Mouse (Mus musculus) midbrain, embryonic 11.5 days (tissue): ENCODE results near the gene Otop2. TPM values are rescaled to one million over a fixed set of nuclear protein-coding genes. Genes with fewer than 3 reads are reported as not detected.

Experiments used
- ATAC-seq: fragments of 200-750 bp; cut with Nextera tagmentation; 2 replicates; pipeline ENCODE4 v1.8.0; 2017; ENCODE audit warnings: moderate TSS enrichment, moderate library complexity; ENCODE audit not compliant: low FRiP score
- DNase-seq: peaks from one replicate; pipeline ENCODE4 v3.0.0; 2015; ENCODE audit warnings: low spot score; ENCODE audit errors: missing footprints
- H3K27ac ChIP-seq: fragments of 300-500 bp; sonication (generic); 2 replicates; pipeline ENCODE4 v1.5.1; 2014; ENCODE audit warnings: low read depth, low read length
- H3K27me3 ChIP-seq: fragments of 300-500 bp; sonication (generic); 2 replicates; pipeline ENCODE4 v1.6.1; 2014; ENCODE audit warnings: mild to moderate bottlenecking, low read length, moderate library complexity, mixed read lengths; ENCODE audit not compliant: control insufficient read depth, insufficient read depth
- H3K36me3 ChIP-seq: fragments of 300-500 bp; sonication (generic); 2 replicates; pipeline ENCODE4 v1.6.1; 2014; ENCODE audit warnings: mild to moderate bottlenecking, low read length, moderate library complexity, mixed read lengths; ENCODE audit not compliant: control insufficient read depth, insufficient read depth
- H3K4me1 ChIP-seq: fragments of 300-500 bp; sonication (generic); 2 replicates; pipeline ENCODE4 v1.6.1; 2014; ENCODE audit warnings: low read length; ENCODE audit not compliant: control insufficient read depth, insufficient read depth
- H3K4me2 ChIP-seq: fragments of 300-500 bp; sonication (generic); 2 replicates; pipeline ENCODE4 v1.6.1; 2014; ENCODE audit warnings: mild to moderate bottlenecking, moderate library complexity
- H3K4me3 ChIP-seq: fragments of 300-500 bp; sonication (generic); 2 replicates; pipeline ENCODE4 v1.5.1; 2014; ENCODE audit warnings: low read depth, low read length
- H3K9ac ChIP-seq: fragments of 300-500 bp; sonication (generic); 2 replicates; pipeline ENCODE4 v1.6.1; 2014; ENCODE audit warnings: low read length
- H3K9me3 ChIP-seq: fragments of 300-500 bp; sonication (generic); 2 replicates; pipeline ENCODE4 v1.6.1; 2016; ENCODE audit warnings: low read length; ENCODE audit not compliant: control insufficient read depth
- WGBS: fragments of 180-500 bp; shearing (Covaris S2); extraction: QIAGEN DNeasy Blood & Tissue Kit; methylation state at CpG from one replicate; pipeline ENCODE4 v1.1.7; 2014; 5-methylcytosine and 5-hydroxymethylcytosine counted together
- polyA plus RNA-seq: library from polyadenylated mRNA; unstranded; fragments of >200 nt; fragmentation: Nextera tagmentation; extraction: Ambion mirVana; gene quantifications from 2 replicates; pipeline ENCODE4 v1.2.1, GENCODE M21; 2014

The Otop2 gene
- polyA plus RNA-seq, 1 experiment from 2014 or later = not detected

- H3K27ac ChIP-seq = no peak overlapping the region
- no peak for DNase-seq
These were observed 16.4 kb downstream of the Otop2 start for GRCm38 (mm10) chr11:115323354-115323753.

GRCm38 (mm10) chr11:115326730-115327129 lies 19.8 kb downstream of the Otop2 start:
- no peak for DNase-seq
- H3K27ac ChIP-seq = no peak overlapping the region
- no peak overlapping the region for H3K4me3 ChIP-seq
- H3K36me3 ChIP-seq = no peaks in the 10 kb centered on the region
- H3K9me3 ChIP-seq = no peaks in the 10 kb centered on the region
- ATAC-seq = no peak
- H3K4me1 ChIP-seq = no peaks in the 10 kb centered on the region
- H3K27me3 ChIP-seq = peaks cover 28% of the 10 kb centered on the region
- H3K4me2 ChIP-seq = no peak overlapping the region
- H3K9ac ChIP-seq = no peak overlapping the region
- WGBS = 82% methylated on average over 7 of the region's 7 CpGs

More at GRCm38 (mm10) chr11:115323354-115323753, 16.4 kb downstream of the Otop2 start:
- ATAC-seq = no peak
- WGBS = 21% methylated on average over 32 of the region's 32 CpGs
- peaks cover 61% of the 10 kb centered on the region for H3K27me3 ChIP-seq
- peaks cover 6% of the 10 kb centered on the region for H3K4me1 ChIP-seq
- H3K4me3 ChIP-seq = no peak overlapping the region
- H3K9ac ChIP-seq = no peak overlapping the region
- H3K4me2 ChIP-seq = no peak overlapping the region
- no peaks in the 10 kb centered on the region for H3K9me3 ChIP-seq
- H3K36me3 ChIP-seq = no peaks in the 10 kb centered on the region

GRCm38 (mm10) chr11:115329339-115329738 lies 22.4 kb downstream of the Otop2 start:
- 69% methylated on average over 15 of the region's 15 CpGs for WGBS
- Histone ChIP-seq H3K27ac (no peak overlapping the region), H3K27me3 (peaks cover 9% of the 10 kb centered on the region), H3K4me3 (no peak overlapping the region), H3K4me1 (no peaks in the 10 kb centered on the region; the same call in 1 of the 2 replicates), H3K9me3 (no peaks in the 10 kb centered on the region), H3K36me3 (no peaks in the 10 kb centered on the region), H3K9ac (no peak overlapping the region), H3K4me2 (no peak overlapping the region)
- DNase-seq = no peak
- ATAC-seq = no peak

GRCm38 (mm10) chr11:115334531-115334930 lies 27.6 kb downstream of the Otop2 start, which contains the start of gene Otop3:
Gene Otop3 (plus strand): TSS chr11:115334731.
- no peak for ATAC-seq
- WGBS = 5% methylated on average over 29 of the region's 29 CpGs
- no peaks in the 10 kb centered on the region for H3K9me3 ChIP-seq
- H3K27ac ChIP-seq = no peak within 1 kb of the TSS
- H3K4me3 ChIP-seq = peak within 1 kb of the TSS; percentile 16; the same call in 1 of the 2 replicates
- H3K36me3 ChIP-seq = no peaks in the 10 kb centered on the region
- H3K4me1 ChIP-seq = peaks cover 5% of the 10 kb centered on the region
- H3K27me3 ChIP-seq = peaks cover 21% of the 10 kb centered on the region
- peak within 1 kb of the TSS; percentile 45; the same call in 1 of the 2 replicates for H3K9ac ChIP-seq
- peak within 1 kb of the TSS; percentile 44 for H3K4me2 ChIP-seq
- DNase-seq = no peak

- H3K4me2 ChIP-seq = no peak overlapping the region
- no peak overlapping the region for H3K4me3 ChIP-seq
- ATAC-seq = no peak
- no peak overlapping the region for H3K27ac ChIP-seq
- peaks cover 21% of the 10 kb centered on the region for H3K27me3 ChIP-seq
- no peaks in the 10 kb centered on the region for H3K36me3 ChIP-seq
- 57% methylated on average over 12 of the region's 12 CpGs for WGBS
- no peak for DNase-seq
- no peaks in the 10 kb centered on the region for H3K9me3 ChIP-seq
- H3K9ac ChIP-seq = no peak overlapping the region
- H3K4me1 ChIP-seq = peaks cover 5% of the 10 kb centered on the region
These were observed 28.3 kb downstream of the Otop2 start for GRCm38 (mm10) chr11:115335223-115335622.

- peaks cover 21% of the 10 kb centered on the region for H3K27me3 ChIP-seq
- no peak for DNase-seq
These were observed 29.2 kb downstream of the Otop2 start for GRCm38 (mm10) chr11:115336115-115336514.

GRCm38 (mm10) chr11:115337350-115337749 lies 30.4 kb downstream of the Otop2 start:
- no peaks in the 10 kb centered on the region for H3K36me3 ChIP-seq
- 66% methylated on average over 3 of the region's 3 CpGs for WGBS
- no peak for ATAC-seq
- peaks cover 5% of the 10 kb centered on the region for H3K4me1 ChIP-seq
- H3K9ac ChIP-seq = no peak overlapping the region
- no peak overlapping the region for H3K4me2 ChIP-seq
- no peak overlapping the region for H3K27ac ChIP-seq
- H3K4me3 ChIP-seq = no peak overlapping the region
- DNase-seq = no peak
- H3K27me3 ChIP-seq = peaks cover 21% of the 10 kb centered on the region
- H3K9me3 ChIP-seq = no peaks in the 10 kb centered on the region

More at GRCm38 (mm10) chr11:115336115-115336514, 29.2 kb downstream of the Otop2 start:
- no peaks in the 10 kb centered on the region for H3K9me3 ChIP-seq
- WGBS = 15% methylated on average over 6 of the region's 6 CpGs
- no peak overlapping the region for H3K27ac ChIP-seq
- no peak for ATAC-seq
- H3K9ac ChIP-seq = no peak overlapping the region
- H3K36me3 ChIP-seq = no peaks in the 10 kb centered on the region
- peaks cover 5% of the 10 kb centered on the region for H3K4me1 ChIP-seq
- H3K4me2 ChIP-seq = no peak overlapping the region
- no peak overlapping the region for H3K4me3 ChIP-seq

- H3K9ac ChIP-seq = no peak overlapping the region
- no peaks in the 10 kb centered on the region for H3K9me3 ChIP-seq
- H3K4me3 ChIP-seq = no peak overlapping the region
- ATAC-seq (no peak), DNase-seq (no peak)
- WGBS = 62% methylated on average over 1 of the region's 1 CpGs
- H3K36me3 ChIP-seq = no peaks in the 10 kb centered on the region
- no peak overlapping the region for H3K4me2 ChIP-seq
- H3K27ac ChIP-seq = no peak overlapping the region
- H3K4me1 ChIP-seq = peaks cover 5% of the 10 kb centered on the region
- peaks cover 19% of the 10 kb centered on the region for H3K27me3 ChIP-seq
These were observed 30.9 kb downstream of the Otop2 start for GRCm38 (mm10) chr11:115337826-115338225.

GRCm38 (mm10) chr11:115341246-115341645 lies 34.3 kb downstream of the Otop2 start:
- Histone ChIP-seq H3K4me1 (no peaks in the 10 kb centered on the region), H3K27ac (no peak overlapping the region), H3K9me3 (no peaks in the 10 kb centered on the region), H3K9ac (no peak overlapping the region), H3K4me2 (no peak overlapping the region), H3K27me3 (peaks cover 3% of the 10 kb centered on the region; the same call in 1 of the 2 replicates), H3K4me3 (no peak overlapping the region), H3K36me3 (no peaks in the 10 kb centered on the region)
- WGBS = 79% methylated on average over 2 of the region's 2 CpGs
- ATAC-seq (no peak), DNase-seq (no peak)
